Mouse (Mus musculus) embryonic facial prominence, embryonic 12.5 days (tissue): ENCODE data around the gene Tnnt3. TPM values are rescaled to one million over a fixed set of nuclear protein-coding genes. Genes with fewer than 3 reads are reported as not detected.

Source experiments
- ATAC-seq: fragments of 200-750 bp; cut with Nextera tagmentation; 2 replicates; pipeline ENCODE4 v1.8.0; 2017; ENCODE audit not compliant: insufficient number of reproducible peaks, insufficient read depth, low FRiP score, low TSS enrichment
- H3K27ac ChIP-seq: fragments of 300-500 bp; sonication (generic); 2 replicates; pipeline ENCODE4 v1.5.1; 2016; ENCODE audit warnings: mild to moderate bottlenecking
- H3K27me3 ChIP-seq: fragments of 300-500 bp; sonication (generic); 2 replicates; pipeline ENCODE4 v1.6.1; 2016; ENCODE audit warnings: mild to moderate bottlenecking, moderate library complexity
- H3K36me3 ChIP-seq: fragments of 300-500 bp; sonication (generic); 2 replicates; pipeline ENCODE4 v1.6.1; 2016; ENCODE audit warnings: mild to moderate bottlenecking
- H3K4me1 ChIP-seq: fragments of 300-500 bp; sonication (generic); 2 replicates; pipeline ENCODE4 v1.6.1; 2016
- H3K4me2 ChIP-seq: fragments of 300-500 bp; sonication (generic); replicated peaks from 2 replicates; pipeline ENCODE4 v1.6.1; 2016; ENCODE audit warnings: mild to moderate bottlenecking, moderate library complexity
- H3K4me3 ChIP-seq: fragments of 300-500 bp; sonication (generic); 2 replicates; pipeline ENCODE4 v1.5.1; 2016; ENCODE audit warnings: mild to moderate bottlenecking
- H3K9ac ChIP-seq: fragments of 300-500 bp; sonication (generic); 2 replicates; pipeline ENCODE4 v1.6.1; 2016; ENCODE audit warnings: mild to moderate bottlenecking, moderate library complexity
- H3K9me3 ChIP-seq: fragments of 300-500 bp; sonication (generic); 2 replicates; pipeline ENCODE4 v1.6.1; 2016; ENCODE audit warnings: mild to moderate bottlenecking, moderate library complexity
- WGBS: fragments of 180-500 bp; shearing (Covaris S2); methylation state at CpG from one replicate; pipeline ENCODE4 v1.1.7; 2016; 5-methylcytosine and 5-hydroxymethylcytosine counted together
- polyA plus RNA-seq: library from polyadenylated mRNA; unstranded; fragments of >200 nt; fragmentation: Nextera tagmentation; extraction: Ambion mirVana; gene quantifications from 2 replicates; pipeline ENCODE4 v1.2.1, GENCODE M21; 2016

Gene Tnnt3
- polyA plus RNA-seq, 1 experiment from 2014 or later, result 6.9 TPM

- WGBS, result 11% methylated on average over 12 of the region's 12 CpGs
- ATAC-seq, result no peak
- Histone ChIP-seq H3K4me1 (peaks cover 50% of the 10 kb centered on the region), H3K4me2 (no peak overlapping the region), H3K27ac (peak overlapping the region; percentile 99), H3K4me3 (no peak overlapping the region), H3K27me3 (no peaks in the 10 kb centered on the region), H3K9me3 (no peaks in the 10 kb centered on the region), H3K9ac (0 out of 2 replicates have a peak overlapping the region, but pooled peaks have one; percentile 24), H3K36me3 (no peaks in the 10 kb centered on the region)
Observed at GRCm38 (mm10) chr7:142510021-142510777, 11.6 kb downstream of the Tnnt3 start.

GRCm38 (mm10) chr7:142514048-142514447 is 15.4 kb downstream of the Tnnt3 start:
- H3K27ac ChIP-seq, result no peak overlapping the region
- H3K4me3 ChIP-seq, result no peak overlapping the region
- no peak overlapping the region for H3K9ac ChIP-seq
- no peaks in the 10 kb centered on the region for H3K27me3 ChIP-seq
- ATAC-seq, result no peak
- H3K9me3 ChIP-seq, result no peaks in the 10 kb centered on the region
- 79% methylated on average over 4 of the region's 4 CpGs for WGBS
- H3K4me1 ChIP-seq, result peaks cover 42% of the 10 kb centered on the region
- H3K36me3 ChIP-seq, result no peaks in the 10 kb centered on the region
- H3K4me2 ChIP-seq, result no peak overlapping the region

GRCm38 (mm10) chr7:142516221-142516978 is 17.8 kb downstream of the Tnnt3 start:
- peak overlapping the region; percentile 2; the same call in 1 of the 2 replicates for H3K9ac ChIP-seq
- H3K36me3 ChIP-seq, result no peaks in the 10 kb centered on the region
- H3K4me2 ChIP-seq, result peak overlapping the region; percentile 6; the same call in 1 of the 2 replicates
- no peaks in the 10 kb centered on the region for H3K9me3 ChIP-seq
- peaks cover 34% of the 10 kb centered on the region for H3K4me1 ChIP-seq
- H3K27ac ChIP-seq, result peak overlapping the region; percentile 92
- 32% methylated on average over 21 of the region's 21 CpGs for WGBS
- H3K4me3 ChIP-seq, result no peak overlapping the region
- ATAC-seq, result peak; percentile 78
- H3K27me3 ChIP-seq, result no peaks in the 10 kb centered on the region

GRCm38 (mm10) chr7:142517531-142517930 is 18.9 kb downstream of the Tnnt3 start:
- Histone ChIP-seq H3K36me3 (no peaks in the 10 kb centered on the region), H3K9ac (no peak overlapping the region), H3K9me3 (no peaks in the 10 kb centered on the region), H3K27me3 (no peaks in the 10 kb centered on the region), H3K4me1 (peaks cover 34% of the 10 kb centered on the region), H3K27ac (peak overlapping the region; percentile 92; the same call in 1 of the 2 replicates), H3K4me2 (no peak overlapping the region), H3K4me3 (no peak overlapping the region)
- WGBS, result 83% methylated on average over 3 of the region's 3 CpGs
- no peak for ATAC-seq

- H3K36me3 ChIP-seq, result no peaks in the 10 kb centered on the region
- H3K4me1 ChIP-seq, result peaks cover 49% of the 10 kb centered on the region
- H3K4me3 ChIP-seq, result no peak overlapping the region
- no peaks in the 10 kb centered on the region for H3K27me3 ChIP-seq
- WGBS, result 79% methylated on average over 4 of the region's 4 CpGs
- peak overlapping the region; percentile 50; the same call in 1 of the 2 replicates for H3K27ac ChIP-seq
- ATAC-seq, result no peak
- no peak overlapping the region for H3K4me2 ChIP-seq
- H3K9me3 ChIP-seq, result no peaks in the 10 kb centered on the region
- no peak overlapping the region for H3K9ac ChIP-seq
Observed at GRCm38 (mm10) chr7:142520331-142520730, 21.7 kb downstream of the Tnnt3 start.

- Histone ChIP-seq H3K4me3 (no peak overlapping the region), H3K4me1 (peaks cover 47% of the 10 kb centered on the region), H3K27ac (peak overlapping the region; percentile 86), H3K9ac (no peak overlapping the region), H3K4me2 (no peak overlapping the region), H3K27me3 (no peaks in the 10 kb centered on the region), H3K9me3 (no peaks in the 10 kb centered on the region), H3K36me3 (no peaks in the 10 kb centered on the region)
- no peak for ATAC-seq
- 29% methylated on average over 4 of the region's 4 CpGs for WGBS
Observed at GRCm38 (mm10) chr7:142522352-142522751, 23.7 kb downstream of the Tnnt3 start.

- H3K9me3 ChIP-seq, result no peaks in the 10 kb centered on the region
- no peak overlapping the region for H3K9ac ChIP-seq
- no peak overlapping the region for H3K4me2 ChIP-seq
- H3K27ac ChIP-seq, result peak overlapping the region; percentile 86
- no peak overlapping the region for H3K4me3 ChIP-seq
- peaks cover 53% of the 10 kb centered on the region for H3K4me1 ChIP-seq
- H3K27me3 ChIP-seq, result no peaks in the 10 kb centered on the region
- H3K36me3 ChIP-seq, result no peaks in the 10 kb centered on the region
- ATAC-seq, result no peak
- 21% methylated on average over 17 of the region's 17 CpGs for WGBS
Observed at GRCm38 (mm10) chr7:142523200-142523990, 24.8 kb downstream of the Tnnt3 start.

- WGBS, result 22% methylated on average over 13 of the region's 13 CpGs
- no peak overlapping the region for H3K4me3 ChIP-seq
- no peak overlapping the region for H3K4me2 ChIP-seq
- no peaks in the 10 kb centered on the region for H3K9me3 ChIP-seq
- H3K36me3 ChIP-seq, result no peaks in the 10 kb centered on the region
- ATAC-seq, result peak; percentile 57
- 0 out of 2 replicates have a peak overlapping the region, but pooled peaks have one; percentile 2 for H3K9ac ChIP-seq
- no peaks in the 10 kb centered on the region for H3K27me3 ChIP-seq
- peaks cover 44% of the 10 kb centered on the region for H3K4me1 ChIP-seq
- peak overlapping the region; percentile 91 for H3K27ac ChIP-seq
Observed at GRCm38 (mm10) chr7:142525342-142526178, 26.9 kb downstream of the Tnnt3 start.

GRCm38 (mm10) chr7:142529350-142529749 is 30.7 kb downstream of the Tnnt3 start:
- no peak for ATAC-seq
- Histone ChIP-seq H3K9me3 (no peaks in the 10 kb centered on the region), H3K4me2 (no peak overlapping the region), H3K27ac (0 out of 2 replicates have a peak overlapping the region, but pooled peaks have one; percentile 24), H3K4me1 (peaks cover 56% of the 10 kb centered on the region), H3K4me3 (no peak overlapping the region), H3K36me3 (no peaks in the 10 kb centered on the region), H3K27me3 (no peaks in the 10 kb centered on the region), H3K9ac (no peak overlapping the region)
- WGBS, result 65% methylated on average over 10 of the region's 10 CpGs

- Histone ChIP-seq H3K4me2 (peak overlapping the region; percentile 70; the same call in 1 of the 2 replicates), H3K9me3 (no peaks in the 10 kb centered on the region), H3K27ac (peak overlapping the region; percentile 90), H3K4me1 (peaks cover 49% of the 10 kb centered on the region), H3K9ac (peak overlapping the region; percentile 79; the same call in 1 of the 2 replicates), H3K4me3 (no peak overlapping the region), H3K27me3 (no peaks in the 10 kb centered on the region), H3K36me3 (peaks cover 5% of the 10 kb centered on the region; the same call in 1 of the 2 replicates)
- ATAC-seq, result no peak
- WGBS, result 78% methylated on average over 4 of the region's 4 CpGs
Observed at GRCm38 (mm10) chr7:142531973-142532521, 33.4 kb downstream of the Tnnt3 start.
